Mouse (Mus musculus): ENCODE data around the gene Rac2.

DNA sequence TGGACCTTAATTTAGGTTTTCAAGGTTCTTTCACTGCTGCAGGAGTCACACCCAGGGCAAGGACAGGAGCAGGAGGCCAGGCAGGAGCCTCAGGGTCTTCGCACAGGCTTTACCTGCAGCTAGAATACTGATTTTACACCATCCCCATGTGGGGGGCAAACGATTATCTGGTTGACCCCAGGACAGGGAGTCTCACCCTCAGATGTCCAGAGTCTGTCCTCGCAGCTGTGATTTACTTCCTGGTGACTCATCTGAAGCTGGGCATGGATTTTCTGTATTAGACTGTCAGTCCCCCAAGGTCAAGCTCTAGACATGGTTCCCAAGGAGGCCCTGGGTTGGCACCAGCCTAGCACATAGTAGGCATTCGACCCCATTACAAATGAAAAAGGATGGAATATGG, 26.5 kb downstream of the Rac2 start:
- no peak for TF ChIP-seq POLR2A (IDR thresholded peaks at IDR 0.05; ENCODE audit: borderline replicate concordance, low read depth, low read length)
- TF ChIP-seq CTCF (IDR thresholded peaks at IDR 0.05; ENCODE audit: low read depth, low read length): no peak

All from bone marrow macrophage, adult 2 months (primary cell).